Mouse (Mus musculus) MEL (cell line): ENCODE data around the gene Sars2. TPM values are rescaled to one million over a fixed set of nuclear protein-coding genes. Genes with fewer than 3 reads are reported as not detected.

Source experiments
- DNase-seq: peaks from one replicate; pipeline ENCODE4 v3.0.0; 2011; ENCODE audit warnings: low read depth, low spot score
- H3K27ac ChIP-seq: 2 replicates; pipeline ENCODE4 v1.5.1; 2012; ENCODE audit warnings: low read depth, mild to moderate bottlenecking, control low read depth, low read length, moderate library complexity; ENCODE audit not compliant: control insufficient read depth
- H3K27me3 ChIP-seq, 2 experiments: fragments of 150-350 bp in 1 of 2; sonication (generic) in 1 of 2; 2 replicates each; pipeline ENCODE4 v1.6.1; 2012; ENCODE audit warnings: low read length in 2 of 2, mild to moderate bottlenecking in 2 of 2, improper control_type of control experiment in 1 of 2, moderate library complexity in 1 of 2; ENCODE audit not compliant: insufficient read depth in 2 of 2, control insufficient read depth in 1 of 2
- H3K36me3 ChIP-seq, 2 experiments: 2 replicates each; pipeline ENCODE4 v1.6.1; 2012 to 2014; ENCODE audit warnings: low read length in 2 of 2, improper control_type of control experiment in 1 of 2, inconsistent platforms in 1 of 2, mild to moderate bottlenecking in 1 of 2; ENCODE audit not compliant: insufficient read depth in 2 of 2, control insufficient read depth in 1 of 2
- H3K4me1 ChIP-seq, 2 experiments: fragments of 150-350 bp in 1 of 2; sonication (generic) in 1 of 2; 2 replicates each; pipeline ENCODE4 v1.6.1; 2012; ENCODE audit warnings: low read length in 2 of 2, improper control_type of control experiment in 1 of 2, mild to moderate bottlenecking in 1 of 2; ENCODE audit not compliant: insufficient read depth in 2 of 2, control insufficient read depth in 1 of 2
- H3K4me3 ChIP-seq, 2 experiments: fragments of 150-350 bp in 1 of 2; sonication (generic) in 1 of 2; 2 replicates each; pipeline ENCODE4 v1.5.1; 2012; ENCODE audit warnings: low read depth in 2 of 2, low read length in 2 of 2, mild to moderate bottlenecking in 2 of 2, moderate library complexity in 2 of 2, control low read depth in 1 of 2, improper control_type of control experiment in 1 of 2; ENCODE audit not compliant: control insufficient read depth in 1 of 2, insufficient read depth in 1 of 2
- H3K79me2 ChIP-seq: 2 replicates; pipeline ENCODE4 v1.6.1; 2012; ENCODE audit warnings: mild to moderate bottlenecking, low read length, moderate library complexity; ENCODE audit not compliant: control insufficient read depth, poor library complexity, insufficient read depth
- H3K9ac ChIP-seq: 2 replicates; pipeline ENCODE4 v1.6.1; 2012; ENCODE audit warnings: low read depth, mild to moderate bottlenecking, control low read depth, low read length, moderate library complexity; ENCODE audit not compliant: control insufficient read depth, poor library complexity, severe bottlenecking
- H3K9me3 ChIP-seq: fragments of 150-350 bp; sonication (generic); replicated peaks from 2 replicates; pipeline ENCODE4 v1.6.1; 2012; ENCODE audit warnings: mild to moderate bottlenecking, low read length, improper control_type of control experiment, moderate library complexity; ENCODE audit not compliant: insufficient read depth
- CHD2 ChIP-seq: IDR thresholded peaks from 2 replicates; pipeline ENCODE4 v1.6.1; 2011; ENCODE audit warnings: low read length, improper control_type of control experiment
- CTCF ChIP-seq, 3 experiments: IDR thresholded peaks in 2 of 3; conservative IDR thresholded peaks in 1 of 3; 2 replicates each; pipeline ENCODE4 v1.5.1; 2011 to 2012; ENCODE audit warnings: low read length in 3 of 3, low read depth in 2 of 3, mild to moderate bottlenecking in 2 of 3, improper control_type of control experiment in 1 of 3, inconsistent platforms in 1 of 3, mixed read lengths in 1 of 3, moderate library complexity in 1 of 3; ENCODE audit not compliant: control insufficient read depth in 1 of 3, insufficient read depth in 1 of 3, poor library complexity in 1 of 3, severe bottlenecking in 1 of 3
- ELF1 ChIP-seq: IDR thresholded peaks from 2 replicates; pipeline ENCODE4 v1.6.1; 2014; ENCODE audit warnings: low read depth, mild to moderate bottlenecking, inconsistent platforms, low read length, improper control_type of control experiment, moderate library complexity
- GABPA ChIP-seq: IDR thresholded peaks from 2 replicates; pipeline ENCODE4 v1.6.1; 2012; ENCODE audit warnings: low read depth, mild to moderate bottlenecking, inconsistent platforms, low read length, improper control_type of control experiment, moderate library complexity
- GATA1 ChIP-seq: IDR thresholded peaks from 2 replicates; pipeline ENCODE4 v1.6.1; 2011; ENCODE audit warnings: low read depth, low read length, improper control_type of control experiment
- KAT2A ChIP-seq: conservative IDR thresholded peaks from 2 replicates; pipeline ENCODE4 v1.6.1; 2012; ENCODE audit warnings: low read depth, low read length, improper control_type of control experiment, inconsistent platforms
- MAZ ChIP-seq: IDR thresholded peaks from 2 replicates; pipeline ENCODE4 v1.6.1; 2012; ENCODE audit warnings: low read depth, mild to moderate bottlenecking, inconsistent platforms, low read length, improper control_type of control experiment
- NELFE ChIP-seq: IDR thresholded peaks from 2 replicates; pipeline ENCODE4 v1.6.1; 2011; ENCODE audit warnings: low read depth, low read length, improper control_type of control experiment
- NRF1 ChIP-seq: IDR thresholded peaks from 2 replicates; pipeline ENCODE4 v1.6.1; 2014; ENCODE audit warnings: low read depth, mild to moderate bottlenecking, inconsistent platforms, low read length, improper control_type of control experiment, moderate library complexity; ENCODE audit not compliant: poor library complexity, insufficient read depth, severe bottlenecking
- POLR2A ChIP-seq, 2 experiments: IDR thresholded peaks; 2 replicates each; pipeline ENCODE4 v1.6.1; 2011 to 2012; ENCODE audit warnings: low read length in 2 of 2, mild to moderate bottlenecking in 2 of 2, control low read depth in 1 of 2, improper control_type of control experiment in 1 of 2, low read depth in 1 of 2, moderate library complexity in 1 of 2; ENCODE audit not compliant: control insufficient read depth in 1 of 2, insufficient read depth in 1 of 2, poor library complexity in 1 of 2
- RAD21 ChIP-seq: IDR thresholded peaks from 2 replicates; pipeline ENCODE4 v1.6.1; 2011; ENCODE audit warnings: mild to moderate bottlenecking, low read depth, low read length, improper control_type of control experiment
- RCOR1 ChIP-seq: IDR thresholded peaks from 2 replicates; pipeline ENCODE4 v1.6.1; 2012; ENCODE audit warnings: low read depth, mild to moderate bottlenecking, inconsistent platforms, low read length, improper control_type of control experiment
- SMC3 ChIP-seq: IDR thresholded peaks from 2 replicates; pipeline ENCODE4 v1.6.1; 2011; ENCODE audit warnings: low read depth, low read length, improper control_type of control experiment
- TBP ChIP-seq: IDR thresholded peaks from 2 replicates; pipeline ENCODE4 v1.8.0; 2011; ENCODE audit warnings: low read depth, low read length, improper control_type of control experiment
- USF1 ChIP-seq: IDR thresholded peaks from 2 replicates; pipeline ENCODE4 v1.6.1; 2014; ENCODE audit warnings: low read depth, mild to moderate bottlenecking, inconsistent platforms, low read length, improper control_type of control experiment, moderate library complexity
- USF2 ChIP-seq, 2 experiments: IDR thresholded peaks; 2 replicates each; pipeline ENCODE4 v1.6.1; 2011 to 2012; ENCODE audit warnings: improper control_type of control experiment in 2 of 2, low read length in 2 of 2, borderline replicate concordance in 1 of 2, inconsistent platforms in 1 of 2, low read depth in 1 of 2, mild to moderate bottlenecking in 1 of 2; ENCODE audit not compliant: insufficient read depth in 1 of 2
- ZKSCAN1 ChIP-seq: IDR thresholded peaks from 2 replicates; pipeline ENCODE4 v1.6.1; 2012; ENCODE audit warnings: low read depth, mild to moderate bottlenecking, inconsistent platforms, low read length, improper control_type of control experiment, moderate library complexity
- ZNF384 ChIP-seq: IDR thresholded peaks from 2 replicates; pipeline ENCODE4 v1.6.1; 2012; ENCODE audit warnings: low read depth, mild to moderate bottlenecking, inconsistent platforms, low read length, improper control_type of control experiment
- polyA plus RNA-seq, 2 experiments: library from polyadenylated mRNA; stranded (reverse) in 1 of 2; unstranded in 1 of 2; fragments of >175 nt in 1 of 2; fragments of >200 nt in 1 of 2; gene quantifications; 2 replicates each; pipeline versions ENCODE4 v1.2.1 to v1.2.4; 2012; ENCODE audit warnings: low replicate concordance in 2 of 2, low read depth in 1 of 2; ENCODE audit not compliant: insufficient read length in 2 of 2, insufficient read depth in 1 of 2, missing spikeins in 1 of 2
- total RNA-seq: library from RNA; depleted of rRNA; stranded (reverse); fragments of 300-350 nt; gene quantifications from 2 replicates; pipeline ENCODE4 v1.2.3, GENCODE M21; 2012

The Sars2 gene
- total and polyA plus RNA-seq, 3 experiments: 19.2 to 51.4 TPM; not detected in 1

GRCm38 (mm10) chr7:28702601-28703143, 39.1 kb upstream of the Sars2 start:
- DNase-seq: peak; percentile 21
- no peak for TF ChIP-seq ZKSCAN1
- peak; percentile 97 for TF ChIP-seq ZNF384
- peak; percentile 45; the same call in 1 of the 2 replicates for TF ChIP-seq ELF1
- no peak for TF ChIP-seq RCOR1
- Histone ChIP-seq H3K4me1 (no peaks in the 10 kb centered on the region; a peak in 1 of 4 replicates), H3K4me3 (no peak overlapping the region), H3K27me3 (no peaks in the 10 kb centered on the region), H3K36me3 (no peaks in the 10 kb centered on the region), H3K9me3 (no peaks in the 10 kb centered on the region), H3K9ac (no peak overlapping the region), H3K27ac (no peak overlapping the region), H3K79me2 (no peaks in the 10 kb centered on the region)

GRCm38 (mm10) chr7:28709454-28709853, 32.3 kb upstream of the Sars2 start:
- DNase-seq: peak; percentile 10
- Histone ChIP-seq H3K27ac (no peak overlapping the region), H3K27me3 (no peaks in the 10 kb centered on the region; a peak in 1 of 4 replicates), H3K9ac (no peak overlapping the region), H3K4me3 (no peak overlapping the region), H3K9me3 (no peaks in the 10 kb centered on the region), H3K36me3 (no peaks in the 10 kb centered on the region), H3K79me2 (no peaks in the 10 kb centered on the region), H3K4me1 (no peaks in the 10 kb centered on the region)
- no peak for TF ChIP-seq CHD2
- no peak for TF ChIP-seq CTCF (IDR thresholded peaks at IDR 0.05 in 2 of 3, conservative IDR thresholded peaks at IDR 0.05 in 1 of 3; ENCODE audit: control insufficient read depth in 1 of 3, insufficient read depth in 1 of 3, low read depth in 2 of 3, low read length in 3 of 3, poor library complexity in 1 of 3, severe bottlenecking in 1 of 3)

- peak; percentile 33 for DNase-seq
- TF ChIP-seq CHD2 (no peak), CTCF (IDR thresholded peaks at IDR 0.05 in 2 of 3, conservative IDR thresholded peaks at IDR 0.05 in 1 of 3; ENCODE audit: control insufficient read depth in 1 of 3, insufficient read depth in 1 of 3, low read depth in 2 of 3, low read length in 3 of 3, poor library complexity in 1 of 3, severe bottlenecking in 1 of 3) (peak; percentile 45 to 60 (median 48))
- Histone ChIP-seq H3K27me3 (no peaks in the 10 kb centered on the region; a peak in 1 of 4 replicates), H3K4me1 (no peaks in the 10 kb centered on the region), H3K9ac (no peak overlapping the region), H3K79me2 (no peaks in the 10 kb centered on the region), H3K27ac (no peak overlapping the region), H3K36me3 (no peaks in the 10 kb centered on the region), H3K4me3 (no peak overlapping the region), H3K9me3 (no peaks in the 10 kb centered on the region)
These were observed 30.8 kb upstream of the Sars2 start for GRCm38 (mm10) chr7:28710962-28711361.

GRCm38 (mm10) chr7:28714667-28715066, 27.1 kb upstream of the Sars2 start:
- Histone ChIP-seq H3K9ac (no peak overlapping the region), H3K79me2 (no peaks in the 10 kb centered on the region), H3K36me3 (no peaks in the 10 kb centered on the region), H3K27me3 (no peaks in the 10 kb centered on the region; a peak in 1 of 4 replicates), H3K4me1 (no peaks in the 10 kb centered on the region), H3K4me3 (no peak overlapping the region), H3K27ac (no peak overlapping the region), H3K9me3 (no peaks in the 10 kb centered on the region)
- no peak for DNase-seq
- TF ChIP-seq ZKSCAN1 (no peak), NRF1 (no peak), SMC3 (no peak), RCOR1 (no peak), POLR2A (IDR thresholded peaks at IDR 0.05; ENCODE audit: control insufficient read depth in 1 of 2, insufficient read depth in 1 of 2, low read depth in 1 of 2, low read length in 2 of 2, poor library complexity in 1 of 2) (no peak), ELF1 (no peak), GATA1 (no peak), USF2 (IDR thresholded peaks at IDR 0.05; ENCODE audit: borderline replicate concordance in 1 of 2, insufficient read depth in 1 of 2, low read depth in 1 of 2, low read length in 2 of 2) (no peak), RAD21 (no peak), NELFE (no peak), MAZ (no peak), USF1 (no peak), KAT2A (no peak), CTCF (IDR thresholded peaks at IDR 0.05 in 2 of 3, conservative IDR thresholded peaks at IDR 0.05 in 1 of 3; ENCODE audit: control insufficient read depth in 1 of 3, insufficient read depth in 1 of 3, low read depth in 2 of 3, low read length in 3 of 3, poor library complexity in 1 of 3, severe bottlenecking in 1 of 3) (no peak), GABPA (no peak), TBP (no peak)
